7 mouse cellular contexts compared by ENCODE assay signal in the genomic region with DNA sequence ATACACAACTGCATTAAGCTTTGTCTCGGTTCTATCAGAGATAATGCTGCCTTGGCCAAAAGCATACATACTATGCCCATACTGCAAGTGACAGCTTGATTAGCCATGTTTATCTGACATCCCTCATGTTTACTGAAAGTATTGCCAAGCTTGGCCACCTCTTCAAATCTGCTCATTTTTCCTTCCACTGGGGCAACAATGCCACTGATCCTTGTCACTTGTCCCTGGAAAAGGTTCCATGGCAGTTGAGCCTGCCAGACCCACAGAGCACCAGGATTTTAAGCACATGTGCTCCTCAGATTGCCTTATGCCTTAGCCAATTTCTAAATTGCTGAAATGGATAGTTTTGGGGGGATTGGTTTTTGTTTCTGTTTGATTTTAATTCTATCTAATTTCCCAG.
"Had no signal": no experiment of that assay in that cellular context is flagged by ENCODE, and none has a peak within 500 bp of the region (broad histone marks: within the 10 kb centered on the region; RNA-seq: fewer than 3 reads in every experiment).

No protein-coding gene starts in this region.

- DNase-seq: kidney, postnatal 10 days; lung, adult 18-20 months; midbrain, embryonic 14.5 days; right cerebral cortex, postnatal 4 days; spleen, adult 18-20 months; thymus, adult 18-20 months; thymus, postnatal 14 days had no signal
